Mouse (Mus musculus): ENCODE results near the gene Mef2d. TPM values are rescaled to one million over a fixed set of nuclear protein-coding genes. Genes with fewer than 3 reads are reported as not detected.

The Mef2d gene
- polyA plus RNA-seq, 1 experiment from 2014 or later, result 11.1 TPM

DNA sequence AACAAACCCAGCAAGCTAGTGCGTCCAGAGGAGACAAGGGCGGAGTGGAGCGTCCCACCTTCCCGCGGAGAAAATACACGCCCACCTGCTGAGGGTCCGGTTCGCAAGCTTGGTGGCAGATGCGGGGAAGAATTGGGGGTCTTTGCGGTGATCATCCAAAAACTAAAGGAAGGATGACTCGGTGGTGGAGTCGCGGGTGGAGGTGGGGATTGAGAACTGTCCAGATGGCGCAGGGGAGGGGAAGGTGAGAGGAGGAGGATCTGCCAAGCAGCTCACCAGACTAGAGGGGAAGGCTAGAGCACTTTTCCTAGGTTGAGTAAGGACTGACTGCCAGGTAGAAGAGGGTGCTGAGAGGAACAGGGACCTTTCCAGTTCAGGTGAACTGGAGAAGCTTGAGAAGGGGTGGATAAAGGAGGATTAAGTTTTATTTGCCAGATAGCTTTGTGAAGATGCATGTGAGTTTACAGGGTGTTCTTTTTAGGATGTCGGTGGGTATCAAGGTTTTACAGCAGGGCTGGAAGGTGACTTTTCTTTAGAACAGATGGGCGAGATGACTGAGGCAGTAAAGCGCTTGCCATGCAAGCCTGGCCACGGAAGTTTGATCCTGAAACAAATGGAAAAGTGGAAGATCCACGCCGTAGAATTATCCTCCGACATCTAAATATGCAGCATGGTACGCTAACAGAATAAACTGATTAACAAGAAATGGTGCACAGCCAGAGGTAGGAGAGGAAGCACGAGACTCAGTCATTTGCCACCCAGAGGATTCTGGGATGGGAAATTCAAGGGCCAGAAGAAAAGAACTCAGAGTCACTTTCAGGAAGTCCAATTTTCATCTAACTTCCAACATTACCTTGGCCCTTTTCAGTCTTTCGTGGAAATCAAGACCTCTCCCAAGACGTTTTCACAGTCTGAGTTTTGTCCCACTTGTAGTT, 2.7 kb upstream of the Mef2d start:
- Histone ChIP-seq H3K36me3 (replicated peaks) (no peaks in the 10 kb centered on the region), H3K4me3 (peak overlapping the region; percentile 74), H3K9me3 (no peaks in the 10 kb centered on the region), H3K27ac (peak overlapping the region; percentile 88), H3K27me3 (ENCODE audit: poor library complexity, severe bottlenecking) (peaks cover 30% of the 10 kb centered on the region), H3K4me1 (peaks cover 73% of the 10 kb centered on the region)
- 15% methylated on average over 25 of the region's 25 CpGs for WGBS
- DNase-seq (ENCODE audit: extremely low spot score, low spot score), result no peak

DNA sequence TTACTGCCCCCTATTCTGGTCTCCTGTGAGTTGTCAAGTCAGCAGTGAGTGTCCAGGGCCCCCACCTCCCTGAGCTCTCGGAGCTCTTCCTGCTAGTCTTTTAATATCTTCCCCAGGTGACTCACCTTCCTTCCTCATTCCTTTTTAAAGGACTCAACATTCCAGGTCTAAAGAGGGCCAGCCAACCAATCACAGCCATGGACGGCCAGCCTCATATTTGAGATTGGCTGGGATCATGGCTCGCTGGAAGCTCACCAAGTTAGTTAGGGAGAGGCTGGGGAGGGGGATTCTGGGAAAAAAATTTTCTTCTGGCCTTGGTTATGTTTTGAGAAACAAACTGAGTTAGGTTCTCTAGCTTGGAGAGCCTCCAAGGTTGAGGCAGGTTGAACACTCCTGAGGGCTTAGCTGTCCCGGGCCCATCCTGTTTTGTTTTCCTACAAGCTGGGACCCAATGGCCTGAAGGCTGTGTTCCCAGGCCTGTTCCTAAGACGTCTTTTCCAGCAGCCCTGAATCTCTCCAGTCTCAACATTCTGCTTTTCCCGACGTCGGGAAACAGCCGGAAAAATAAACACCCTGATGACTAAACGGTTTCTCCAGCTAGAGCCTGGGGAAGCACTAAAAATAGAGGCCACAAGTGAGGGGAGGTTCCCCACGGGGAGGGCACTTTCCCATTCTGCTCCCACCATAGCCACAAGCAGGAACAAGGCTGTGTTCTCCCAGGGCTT, 1.8 kb upstream of the Mef2d start:
- no peaks in the 10 kb centered on the region for H3K9me3 ChIP-seq
- DNase-seq (ENCODE audit: extremely low spot score, low spot score), result no peak
- peaks cover 2% of the 10 kb centered on the region; the same call in 1 of the 2 replicates for H3K36me3 ChIP-seq (replicated peaks)
- 27% methylated on average over 11 of the region's 11 CpGs for WGBS
- peak overlapping the region; percentile 92; the same call in 1 of the 2 replicates for H3K4me3 ChIP-seq
- peak overlapping the region; percentile 88; the same call in 1 of the 2 replicates for H3K27ac ChIP-seq
- peaks cover 30% of the 10 kb centered on the region for H3K27me3 ChIP-seq (ENCODE audit: poor library complexity, severe bottlenecking)
- H3K4me1 ChIP-seq, result peaks cover 81% of the 10 kb centered on the region

DNA sequence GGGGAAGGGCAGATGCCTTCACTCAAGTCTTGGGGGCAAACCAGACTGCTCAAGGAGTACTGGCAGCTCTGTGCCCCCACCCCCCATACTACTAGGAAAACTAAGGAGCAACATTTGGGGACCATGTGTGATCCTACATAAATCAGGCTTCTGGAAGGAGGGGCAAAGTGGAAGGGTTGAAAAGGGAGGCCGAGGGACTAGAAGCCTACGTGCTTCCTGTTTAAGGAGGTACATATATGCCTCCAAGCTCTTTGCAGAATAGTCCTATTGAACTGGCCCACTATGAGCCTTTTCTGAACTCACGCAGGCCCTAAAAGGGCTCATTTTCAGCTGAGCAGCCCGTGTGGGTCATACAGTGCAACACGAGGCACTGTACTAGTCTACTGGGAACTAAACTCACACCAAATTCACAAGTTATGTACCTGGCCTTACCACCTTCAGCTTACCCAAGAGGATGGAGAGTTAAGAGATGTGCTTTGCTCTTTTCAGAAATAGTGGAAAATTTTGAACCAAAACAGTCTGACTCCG, 1.2 kb upstream of the Mef2d start:
- DNase-seq (ENCODE audit: extremely low spot score, low spot score), result no peak
- no peaks in the 10 kb centered on the region for H3K9me3 ChIP-seq
- H3K36me3 ChIP-seq (replicated peaks), result peaks cover 4% of the 10 kb centered on the region; the same call in 1 of the 2 replicates
- peaks cover 88% of the 10 kb centered on the region for H3K4me1 ChIP-seq
- H3K27me3 ChIP-seq (ENCODE audit: poor library complexity, severe bottlenecking), result peaks cover 30% of the 10 kb centered on the region
- peak overlapping the region; percentile 92 for H3K4me3 ChIP-seq
- H3K27ac ChIP-seq, result peak overlapping the region; percentile 88; the same call in 1 of the 2 replicates
- WGBS, result 55% methylated on average over 6 of the region's 6 CpGs

DNA sequence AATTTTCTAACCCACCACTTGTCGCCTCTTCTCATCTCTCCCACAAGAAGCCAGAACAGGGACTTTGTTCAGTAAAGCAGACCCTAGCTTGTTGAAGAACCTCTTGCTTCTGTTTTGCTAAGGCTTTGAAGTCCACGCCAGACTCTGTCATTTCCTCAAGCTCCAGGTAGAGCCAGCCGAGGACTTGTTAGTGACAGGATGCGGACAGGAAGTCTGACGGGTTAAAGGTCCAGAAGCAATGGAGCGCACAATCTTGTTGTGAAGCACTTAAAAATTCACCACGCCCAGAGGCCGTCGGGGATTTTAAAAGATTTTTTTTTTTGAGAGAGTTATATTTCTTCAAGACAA, 759 bp upstream of the Mef2d start:
- Histone ChIP-seq H3K4me1 (peaks cover 92% of the 10 kb centered on the region), H3K4me3 (peak overlapping the region; percentile 92), H3K36me3 (replicated peaks) (peaks cover 4% of the 10 kb centered on the region; the same call in 1 of the 2 replicates), H3K9me3 (no peaks in the 10 kb centered on the region), H3K27ac (peak overlapping the region; percentile 93), H3K27me3 (ENCODE audit: poor library complexity, severe bottlenecking) (peaks cover 30% of the 10 kb centered on the region)
- 11% methylated on average over 9 of the region's 9 CpGs for WGBS
- no peak for DNase-seq (ENCODE audit: extremely low spot score, low spot score)

DNA sequence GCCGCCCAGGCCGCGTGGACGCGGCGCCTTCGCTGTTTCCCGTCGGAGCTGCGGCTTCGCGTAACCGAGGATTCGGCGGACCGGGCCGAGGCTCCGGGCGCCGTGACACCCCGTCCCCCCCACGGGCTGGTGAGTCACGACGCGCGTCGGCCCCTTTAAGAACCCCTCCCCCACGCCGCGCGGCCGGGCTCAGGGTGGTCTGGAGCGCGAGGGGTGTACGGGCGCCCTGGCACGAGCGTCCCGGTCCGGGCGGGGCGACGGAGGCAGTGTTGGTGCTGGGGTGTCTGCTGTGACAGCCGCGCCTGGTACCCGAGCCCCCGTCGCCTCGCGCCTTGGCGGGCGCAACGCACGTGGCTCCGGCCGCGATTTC, 359 bp downstream of the Mef2d start:
- DNase-seq (ENCODE audit: extremely low spot score, low spot score), result peak; percentile 36
- peak overlapping the region; percentile 92 for H3K4me3 ChIP-seq
- peaks cover 97% of the 10 kb centered on the region for H3K4me1 ChIP-seq
- no peaks in the 10 kb centered on the region for H3K9me3 ChIP-seq
- WGBS, result under 1% methylated on average over 57 of the region's 57 CpGs
- peak overlapping the region; percentile 93 for H3K27ac ChIP-seq
- peaks cover 30% of the 10 kb centered on the region for H3K27me3 ChIP-seq (ENCODE audit: poor library complexity, severe bottlenecking)
- H3K36me3 ChIP-seq (replicated peaks), result peaks cover 4% of the 10 kb centered on the region; the same call in 1 of the 2 replicates

DNA sequence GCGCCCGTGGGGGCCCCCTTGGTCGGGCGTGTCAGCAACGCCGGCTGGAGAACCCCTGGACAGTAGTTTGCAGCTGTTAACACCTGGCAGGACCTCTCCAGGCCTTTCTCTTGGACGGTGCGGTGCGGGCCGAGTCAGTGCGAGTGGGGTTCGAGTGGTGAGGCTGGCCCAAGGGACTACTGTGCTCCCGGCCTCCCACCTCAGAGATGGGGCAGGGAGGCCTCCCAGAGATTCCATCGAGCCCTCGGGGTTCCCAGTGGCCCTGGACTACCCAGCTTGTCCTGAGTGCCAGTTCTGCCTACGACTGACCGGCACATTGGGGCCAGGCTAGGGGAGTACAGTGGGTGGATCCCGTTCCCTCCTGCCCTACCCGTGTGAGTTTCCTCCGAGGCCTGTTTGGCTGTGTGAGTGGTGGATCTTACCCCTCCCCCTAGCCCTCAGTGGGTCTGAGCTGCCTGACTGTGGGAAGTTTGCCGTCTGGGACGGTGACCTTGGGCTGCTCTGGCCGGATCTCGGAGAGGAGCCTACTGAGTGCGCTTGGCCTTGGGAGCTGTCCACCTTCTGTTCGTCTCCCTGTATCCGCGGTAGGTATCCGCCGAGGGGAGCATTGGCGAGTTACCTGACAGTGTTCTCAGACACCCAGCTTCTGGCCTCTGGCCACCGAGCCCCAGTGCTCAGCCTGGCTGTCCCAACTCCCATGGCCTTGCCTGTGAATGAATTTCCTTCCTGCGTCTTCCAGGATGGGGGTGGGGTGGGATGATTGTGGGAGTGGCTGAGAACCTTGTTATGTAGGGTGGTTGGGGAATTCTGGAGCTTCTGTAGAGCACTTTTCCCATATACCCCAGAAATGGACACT, 972 bp downstream of the Mef2d start:
- peak; percentile 48 for DNase-seq (ENCODE audit: extremely low spot score, low spot score)
- peaks cover 30% of the 10 kb centered on the region for H3K27me3 ChIP-seq (ENCODE audit: poor library complexity, severe bottlenecking)
- no peaks in the 10 kb centered on the region for H3K9me3 ChIP-seq
- peak overlapping the region; percentile 92 for H3K4me3 ChIP-seq
- under 1% methylated on average over 33 of the region's 33 CpGs for WGBS
- H3K36me3 ChIP-seq (replicated peaks), result peaks cover 4% of the 10 kb centered on the region; the same call in 1 of the 2 replicates
- peak overlapping the region; percentile 93 for H3K27ac ChIP-seq
- H3K4me1 ChIP-seq, result peaks cover 97% of the 10 kb centered on the region

DNA sequence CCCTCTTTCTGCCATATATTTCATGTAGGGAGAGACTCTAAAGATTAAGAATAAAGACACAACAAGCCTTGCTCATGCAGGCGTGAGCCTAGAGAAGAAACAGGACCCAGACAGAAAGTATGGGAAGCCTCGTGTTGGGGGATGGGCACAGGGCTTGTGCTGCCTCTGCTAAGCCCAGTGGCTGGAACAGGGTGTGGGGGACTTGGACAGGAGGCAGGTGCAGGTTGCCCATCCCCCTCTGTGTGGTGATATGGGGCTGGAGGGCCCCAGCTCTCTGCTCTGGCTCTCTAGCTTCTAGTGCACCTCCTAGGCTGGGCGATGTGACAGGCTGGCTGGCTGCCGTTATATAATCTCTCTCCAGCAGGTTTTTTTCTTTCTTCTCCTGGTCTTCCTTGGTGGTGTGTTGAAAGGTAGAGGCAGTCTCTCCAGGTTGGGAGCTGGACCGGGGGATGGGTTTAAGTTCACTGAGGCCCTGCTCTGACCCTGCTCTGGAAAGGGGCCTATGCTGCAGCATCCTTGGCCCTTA, 1.9 kb downstream of the Mef2d start:
- no peaks in the 10 kb centered on the region for H3K9me3 ChIP-seq
- 22% methylated on average over 5 of the region's 5 CpGs for WGBS
- peak overlapping the region; percentile 93 for H3K27ac ChIP-seq
- H3K4me1 ChIP-seq, result peaks cover 99% of the 10 kb centered on the region
- H3K36me3 ChIP-seq (replicated peaks), result peaks cover 4% of the 10 kb centered on the region; the same call in 1 of the 2 replicates
- H3K27me3 ChIP-seq (ENCODE audit: poor library complexity, severe bottlenecking), result peaks cover 26% of the 10 kb centered on the region
- DNase-seq (ENCODE audit: extremely low spot score, low spot score), result no peak
- peak overlapping the region; percentile 92 for H3K4me3 ChIP-seq

DNA sequence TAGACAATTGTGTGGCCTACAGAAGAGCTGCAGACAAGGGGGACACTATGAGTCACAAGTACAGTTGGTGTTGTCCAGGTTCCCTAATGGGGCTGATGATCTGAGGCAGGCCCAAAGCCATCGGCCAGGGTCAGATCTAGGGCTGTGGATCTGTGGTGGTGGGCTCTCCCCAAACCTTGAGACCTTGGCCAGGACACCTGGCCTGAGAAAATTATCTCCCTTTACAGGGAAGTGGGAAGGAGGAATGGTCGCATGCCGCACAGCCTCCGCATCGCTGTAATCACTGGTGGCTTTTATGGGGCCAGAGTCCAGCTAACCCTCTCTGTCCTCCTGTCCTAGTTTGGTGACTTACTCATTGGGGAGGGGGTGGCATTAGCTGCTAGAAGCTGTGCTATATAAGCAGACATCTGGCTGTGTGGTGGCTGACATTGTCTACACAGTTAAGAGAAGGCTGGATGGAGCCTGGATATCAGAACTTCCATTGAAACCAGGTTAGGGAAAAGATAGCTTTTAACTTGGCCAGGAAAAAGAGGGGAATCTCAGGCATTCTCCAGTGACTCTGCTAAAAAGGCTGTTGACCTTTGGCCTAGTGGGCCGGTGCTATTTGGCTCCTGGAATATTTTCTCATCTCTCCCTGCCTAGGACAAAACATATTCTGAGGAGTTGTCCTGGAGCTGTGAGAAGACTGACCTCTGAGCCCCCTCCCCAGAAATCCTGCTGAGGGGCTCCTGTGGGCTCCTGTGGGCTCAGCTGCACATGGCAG, 2.7 kb downstream of the Mef2d start:
- peak overlapping the region; percentile 93 for H3K27ac ChIP-seq
- 72% methylated on average over 6 of the region's 6 CpGs for WGBS
- H3K4me3 ChIP-seq, result peak overlapping the region; percentile 92
- DNase-seq (ENCODE audit: extremely low spot score, low spot score), result no peak
- no peaks in the 10 kb centered on the region for H3K9me3 ChIP-seq
- peaks cover 4% of the 10 kb centered on the region; the same call in 1 of the 2 replicates for H3K36me3 ChIP-seq (replicated peaks)
- peaks cover 18% of the 10 kb centered on the region for H3K27me3 ChIP-seq (ENCODE audit: poor library complexity, severe bottlenecking)
- peaks cover 99% of the 10 kb centered on the region for H3K4me1 ChIP-seq

DNA sequence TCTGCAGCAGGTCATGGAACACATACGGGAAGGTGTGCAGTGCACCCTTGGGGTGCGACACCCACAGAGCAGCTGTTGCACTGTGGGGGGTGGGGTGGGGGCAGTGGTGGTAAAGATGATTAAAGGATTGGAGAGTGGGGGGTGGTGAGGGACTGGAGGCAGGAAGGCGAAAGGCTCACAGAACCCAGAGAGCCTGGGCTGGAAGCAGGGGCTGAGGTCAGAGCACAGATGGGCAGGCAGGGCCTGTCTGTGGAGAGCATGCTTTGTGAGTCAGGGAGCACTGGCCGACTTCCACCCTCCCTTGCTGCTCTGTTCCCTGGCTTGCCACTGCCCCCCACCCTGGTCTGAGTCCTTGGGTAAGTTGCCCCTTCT, 3.2 kb downstream of the Mef2d start:
- WGBS, result 38% methylated on average over 4 of the region's 4 CpGs
- H3K27ac ChIP-seq, result peak overlapping the region; percentile 93
- H3K36me3 ChIP-seq (replicated peaks), result peaks cover 4% of the 10 kb centered on the region; the same call in 1 of the 2 replicates
- peaks cover 12% of the 10 kb centered on the region for H3K27me3 ChIP-seq (ENCODE audit: poor library complexity, severe bottlenecking)
- no peak for DNase-seq (ENCODE audit: extremely low spot score, low spot score)
- H3K4me1 ChIP-seq, result peaks cover 99% of the 10 kb centered on the region
- H3K9me3 ChIP-seq, result no peaks in the 10 kb centered on the region
- H3K4me3 ChIP-seq, result peak overlapping the region; percentile 92

DNA sequence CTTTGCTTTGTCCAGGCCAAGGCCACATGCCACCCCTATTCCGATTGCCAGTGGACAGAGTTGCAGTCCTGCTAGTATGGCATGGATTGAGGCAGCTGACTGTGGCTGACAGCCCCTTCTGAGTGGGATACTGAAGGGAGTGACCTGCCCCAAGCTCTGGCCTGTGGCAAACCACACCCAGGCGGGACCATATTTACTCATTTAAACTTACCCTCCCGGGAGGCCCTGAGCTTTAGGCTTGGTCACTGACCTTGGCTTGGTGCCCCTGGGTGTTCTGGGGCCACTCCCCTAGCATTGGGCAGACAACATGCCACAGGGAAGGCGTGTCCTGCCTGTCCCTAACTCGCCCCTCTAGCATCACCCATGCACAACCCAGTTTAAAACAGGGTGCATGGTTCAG, 3.8 kb downstream of the Mef2d start:
- Histone ChIP-seq H3K27me3 (ENCODE audit: poor library complexity, severe bottlenecking) (peaks cover 6% of the 10 kb centered on the region), H3K27ac (peak overlapping the region; percentile 93), H3K36me3 (replicated peaks) (peaks cover 4% of the 10 kb centered on the region; the same call in 1 of the 2 replicates), H3K9me3 (no peaks in the 10 kb centered on the region), H3K4me1 (peaks cover 99% of the 10 kb centered on the region), H3K4me3 (peak overlapping the region; percentile 92; the same call in 1 of the 2 replicates)
- 72% methylated on average over 5 of the region's 5 CpGs for WGBS
- no peak for DNase-seq (ENCODE audit: extremely low spot score, low spot score)

Data from forebrain, embryonic 10.5 days (tissue).